Mouse (Mus musculus): Measurements from ENCODE around the gene Tiam2.

GRCm38 (mm10) chr17:3487721-3488601 is 161.6 kb downstream of the Tiam2 start:
- TF ChIP-seq CTCF (IDR thresholded peaks at IDR 0.05; ENCODE audit: control insufficient read depth, insufficient read depth, insufficient replicate concordance, low read depth, low read length) (no peak), POLR2A (IDR thresholded peaks at IDR 0.05; ENCODE audit: control insufficient read depth, low read depth, low read length) (no peak)
